Mouse (Mus musculus) naive thymus-derived CD4-positive, alpha-beta T cell, adult 2 months (primary cell): ENCODE measurements at regions not wholly inside any gene's neighbourhood (a gene's known extent, or its start where the extent isn't known, plus 50 kb on each side); places are given as distances from the start of the nearest gene placed in this dataset.
"Not testable (repeated sequence)": the region's sequence is repeated elsewhere in the genome, so short reads cannot be mapped to it uniquely, and the experiment has no call there.

ENCODE experiments used
- DNase-seq: peaks from one replicate; pipeline ENCODE4 v3.0.0-alpha.2; 2011; ENCODE audit warnings: low read depth

GRCm38 (mm10) chr17:27318969-27319695 is 114.9 kb upstream of the Lemd2 start:
- no peak for DNase-seq

DNA sequence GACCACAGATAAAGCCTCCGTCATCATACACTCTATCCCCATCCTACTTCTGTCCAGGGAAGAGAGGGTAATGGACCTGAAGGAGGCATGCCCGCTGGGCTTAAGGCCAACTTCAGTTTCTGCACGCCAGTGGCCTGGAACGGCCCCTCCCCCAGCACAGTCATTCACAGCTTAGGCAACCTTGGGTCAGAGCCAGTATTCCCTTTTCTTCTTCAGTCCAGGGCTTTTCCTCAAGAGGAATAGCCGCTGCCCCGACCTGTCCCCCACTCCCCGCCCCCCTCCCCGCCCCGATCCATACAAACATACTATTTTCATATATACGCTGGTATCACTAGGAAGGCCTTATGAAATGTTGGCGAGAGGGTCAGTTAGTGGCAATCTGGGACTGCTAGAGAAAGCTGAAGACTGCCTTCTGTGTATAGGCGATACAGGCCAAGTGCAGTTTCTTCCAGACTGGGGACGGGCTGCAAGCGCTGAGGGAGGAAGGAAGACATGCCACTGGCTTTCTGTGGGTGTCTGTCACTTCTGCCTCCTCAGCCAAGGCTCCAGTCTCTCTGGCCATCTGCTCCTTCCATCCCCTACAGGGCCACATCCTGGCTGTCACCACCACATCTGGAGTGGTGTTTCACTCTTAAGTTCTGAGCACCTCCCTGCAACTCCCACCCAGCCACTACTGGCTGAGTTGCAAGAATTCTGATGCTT is 113.5 kb upstream of the Lemd2 start:
- DNase-seq = no peak

DNA sequence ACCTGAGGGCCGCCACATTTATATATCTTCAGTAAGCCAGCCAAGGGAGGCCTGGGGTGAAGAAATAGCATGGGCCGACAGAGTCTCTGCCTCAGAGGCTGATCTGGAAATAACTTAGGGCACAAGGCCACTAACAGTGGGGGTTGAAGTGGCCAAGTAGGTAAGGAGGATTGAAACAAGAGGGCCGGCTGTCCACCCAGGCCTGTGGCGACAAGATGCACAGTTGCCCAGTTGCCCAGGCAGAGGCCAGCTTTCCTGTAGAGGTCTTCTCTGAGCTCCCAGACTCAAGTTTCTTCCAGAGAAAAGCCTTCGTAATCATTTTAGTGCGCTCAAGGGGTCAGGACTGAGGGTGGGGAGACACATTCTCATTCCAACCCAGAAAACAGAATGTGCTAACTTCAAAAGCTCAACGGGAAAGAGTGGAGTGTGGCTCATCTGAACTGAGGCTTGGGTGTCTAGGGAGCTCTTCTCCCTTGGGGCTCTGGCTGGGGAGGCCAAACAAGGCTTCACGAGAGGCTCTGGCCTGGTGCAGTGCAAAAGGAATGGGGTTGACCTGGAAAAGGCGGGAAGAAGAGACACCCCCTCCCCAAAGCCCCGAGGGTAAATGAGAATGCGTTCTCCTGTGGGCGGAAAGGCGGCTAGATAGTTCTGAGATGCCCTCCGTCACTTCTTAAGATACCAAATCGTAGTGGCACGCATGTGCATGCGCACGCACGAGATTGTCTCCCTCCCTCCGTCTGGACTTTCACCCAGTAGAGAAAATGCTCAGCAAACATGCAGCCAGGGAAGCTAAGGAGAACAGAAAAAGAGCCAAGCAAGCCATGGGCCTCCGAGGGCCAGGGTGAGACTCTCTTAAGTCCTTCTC is 112.7 kb upstream of the Lemd2 start:
- no peak for DNase-seq

DNA sequence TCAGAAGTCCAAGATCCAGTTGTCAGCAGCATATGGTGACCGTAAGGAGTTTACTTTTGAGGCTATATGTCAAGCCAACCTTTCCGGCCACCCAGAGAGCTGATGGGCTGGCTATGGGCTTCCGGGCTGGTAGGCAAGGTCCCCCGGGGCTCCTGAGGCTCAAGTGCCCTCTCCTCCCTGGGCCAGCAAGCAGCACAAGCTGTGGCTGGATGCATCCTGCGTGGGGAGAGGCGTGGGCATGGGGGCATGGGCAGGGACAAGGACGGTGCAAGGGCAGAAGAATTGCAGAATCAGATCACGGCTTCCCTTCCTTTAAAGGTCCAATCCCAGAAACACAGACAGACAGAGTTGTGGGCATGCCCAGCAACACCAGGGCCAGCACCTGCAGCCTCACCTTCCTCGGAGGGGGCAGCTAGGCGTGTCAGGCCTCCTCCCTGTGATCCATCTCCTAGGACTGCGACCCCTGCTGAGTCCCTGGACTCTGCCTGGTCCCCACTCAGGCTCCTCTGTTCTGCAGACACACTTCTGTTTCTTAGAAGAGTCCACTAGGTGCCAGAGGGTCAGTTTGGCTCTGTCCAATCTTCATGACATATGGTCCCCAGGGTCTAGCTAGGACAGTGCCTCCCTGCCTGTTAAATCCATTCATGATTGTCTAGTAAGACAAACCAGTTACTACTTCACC is 111.8 kb upstream of the Lemd2 start:
- no peak for DNase-seq

- DNase-seq = no peak
Observed at GRCm38 (mm10) chr17:27315428-27315827, 111.2 kb upstream of the Lemd2 start.

DNA sequence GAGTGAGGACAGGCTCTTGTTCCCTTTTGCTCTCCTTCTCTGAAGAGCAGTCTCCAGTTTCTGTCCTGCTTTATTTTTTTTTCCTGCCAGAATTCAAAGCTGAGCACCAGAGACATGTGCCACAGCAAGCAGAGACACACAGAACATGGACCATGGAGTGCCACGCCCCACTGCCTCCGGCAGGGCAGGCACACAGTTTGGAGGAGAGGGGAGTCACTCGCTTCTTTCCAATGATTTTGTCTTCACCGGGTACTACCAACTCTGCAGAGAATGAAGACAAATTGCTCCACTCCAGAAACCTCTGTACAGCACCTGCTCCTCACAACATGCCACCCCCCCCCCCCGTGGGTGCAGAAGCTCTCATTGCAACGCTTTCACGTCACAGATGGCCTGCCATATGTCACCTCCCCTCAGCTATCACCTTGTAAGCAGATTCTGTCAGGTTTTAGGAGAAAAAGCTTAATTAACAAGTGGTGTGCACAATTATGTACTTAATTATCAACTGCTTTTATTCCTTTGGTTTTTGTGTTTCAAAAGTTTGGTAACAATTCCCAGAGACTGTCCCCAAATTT is 110.6 kb upstream of the Lemd2 start:
- DNase-seq = no peak

GRCm38 (mm10) chr17:27308933-27309332 is 104.7 kb upstream of the Lemd2 start:
- DNase-seq = no peak

DNA sequence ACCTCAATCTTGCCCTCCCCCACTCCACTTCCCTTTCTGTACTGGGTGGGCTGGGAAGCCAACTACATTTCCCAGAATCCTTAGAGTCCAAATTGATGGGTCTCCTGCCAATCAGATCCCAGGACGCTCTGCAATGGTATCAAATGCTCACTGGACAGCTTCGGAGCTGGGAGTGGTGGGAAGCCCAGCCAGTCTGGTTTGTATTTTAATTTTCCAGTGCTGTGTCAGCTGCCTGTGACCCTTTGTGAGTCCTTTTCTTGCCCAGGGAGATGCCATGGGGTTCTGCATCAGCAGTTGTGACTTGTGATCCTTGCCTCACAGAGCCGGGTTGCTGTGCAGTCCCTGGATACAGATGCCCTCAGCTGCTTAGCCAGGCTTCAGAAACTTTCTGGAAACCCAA is 100.6 kb upstream of the Lemd2 start:
- no peak for DNase-seq

- no peak for DNase-seq
Observed at GRCm38 (mm10) chr17:27303633-27304479, 99.6 kb upstream of the Lemd2 start.

GRCm38 (mm10) chr17:27303061-27303460 is 98.8 kb upstream of the Lemd2 start:
- DNase-seq = no peak

GRCm38 (mm10) chr17:27301376-27301775 is 97.1 kb upstream of the Lemd2 start:
- DNase-seq = no peak

GRCm38 (mm10) chr17:27299297-27299696 is 95.0 kb upstream of the Lemd2 start:
- no peak for DNase-seq

DNA sequence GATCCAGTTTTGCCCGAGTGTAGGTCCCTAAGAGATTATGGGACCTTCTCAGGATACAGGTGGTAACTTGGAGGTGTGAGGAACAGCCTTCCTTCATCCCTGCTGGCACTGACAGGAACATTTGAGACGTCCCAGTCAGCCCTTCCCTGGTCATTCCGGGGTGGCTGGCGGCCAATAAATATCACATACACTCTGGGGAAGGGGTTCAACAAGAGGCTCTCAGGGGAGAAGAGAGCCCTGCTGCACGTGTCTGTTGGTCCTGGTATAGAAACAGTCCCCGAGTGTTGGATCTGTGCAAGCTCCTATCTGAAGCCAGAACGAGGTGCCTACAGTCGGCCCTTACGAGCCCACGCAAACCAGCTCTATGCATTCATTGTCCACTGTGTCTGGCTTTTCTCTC is 94.1 kb upstream of the Lemd2 start:
- DNase-seq = no peak

DNA sequence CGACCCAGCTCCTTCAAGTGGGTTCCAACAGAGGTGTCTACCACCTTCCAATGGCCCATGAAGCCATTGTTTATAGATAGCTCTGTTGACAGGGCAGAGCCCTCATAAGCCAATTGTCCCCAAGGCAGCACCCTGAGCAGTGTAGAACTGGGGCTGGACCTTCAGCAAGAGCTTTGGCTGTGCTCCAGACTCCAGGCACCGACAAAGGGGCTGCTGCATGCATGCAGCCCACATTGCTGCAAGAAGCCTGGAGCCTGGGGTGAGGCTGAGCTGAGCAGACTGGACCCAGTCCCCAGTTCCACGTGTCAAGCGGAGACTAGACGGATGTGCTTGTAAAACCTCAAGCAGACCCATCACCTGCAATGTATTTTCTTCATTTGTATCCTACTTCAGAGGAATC is 91.9 kb upstream of the Lemd2 start:
- no peak for DNase-seq

- DNase-seq = no peak
Observed at GRCm38 (mm10) chr17:27294208-27294604, 89.9 kb upstream of the Lemd2 start.

DNA sequence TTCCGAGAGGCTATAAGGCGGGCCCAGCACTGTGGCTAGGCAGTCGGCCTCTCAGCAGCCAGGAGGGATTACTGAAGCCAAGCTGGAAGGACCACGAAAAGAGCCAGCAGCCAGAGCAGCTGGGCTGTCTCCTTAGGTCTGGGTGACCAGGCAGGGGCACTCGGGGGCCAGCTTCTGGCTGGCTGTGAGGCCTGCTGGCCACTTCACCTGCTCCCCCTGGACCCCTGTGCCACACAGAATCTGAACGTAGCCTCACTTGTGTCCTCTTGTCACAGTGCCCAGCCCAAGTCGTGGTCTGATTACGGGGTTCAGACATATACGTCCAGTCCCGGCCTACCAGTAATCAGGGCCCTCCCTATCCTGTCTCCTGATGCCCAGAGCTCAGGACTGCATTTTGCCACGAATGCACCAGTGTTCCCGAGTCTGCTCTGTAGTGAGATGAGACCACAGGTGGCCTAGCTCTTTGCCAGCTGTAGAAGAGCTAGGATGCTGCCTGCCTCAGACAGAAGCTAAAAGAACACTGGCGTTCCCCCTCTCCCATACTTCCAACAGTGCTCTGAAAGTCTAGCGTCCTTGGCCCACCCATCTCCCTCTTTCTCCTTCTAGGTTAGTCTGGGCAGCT is 89.4 kb upstream of the Lemd2 start:
- DNase-seq = no peak

DNA sequence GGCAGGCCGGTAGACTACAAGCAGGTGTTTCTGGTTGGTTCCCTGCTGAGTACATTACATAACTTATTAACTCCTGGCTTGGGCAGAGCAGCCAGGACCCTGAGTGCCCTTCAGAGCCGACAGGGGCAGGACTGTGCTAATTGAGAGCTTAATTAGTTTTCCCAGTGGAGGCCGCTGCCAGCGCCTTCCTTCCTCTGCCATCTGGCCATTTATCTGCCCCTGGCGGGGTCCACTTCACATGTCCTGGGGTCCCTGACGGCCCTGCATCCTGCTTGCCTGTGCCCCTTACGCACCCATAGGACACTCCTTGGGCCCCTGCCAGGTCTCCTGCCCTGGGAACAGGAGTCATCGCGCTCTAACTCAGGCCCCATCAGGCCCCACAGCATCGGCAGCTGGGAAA is 87.4 kb upstream of the Lemd2 start:
- no peak for DNase-seq

DNA sequence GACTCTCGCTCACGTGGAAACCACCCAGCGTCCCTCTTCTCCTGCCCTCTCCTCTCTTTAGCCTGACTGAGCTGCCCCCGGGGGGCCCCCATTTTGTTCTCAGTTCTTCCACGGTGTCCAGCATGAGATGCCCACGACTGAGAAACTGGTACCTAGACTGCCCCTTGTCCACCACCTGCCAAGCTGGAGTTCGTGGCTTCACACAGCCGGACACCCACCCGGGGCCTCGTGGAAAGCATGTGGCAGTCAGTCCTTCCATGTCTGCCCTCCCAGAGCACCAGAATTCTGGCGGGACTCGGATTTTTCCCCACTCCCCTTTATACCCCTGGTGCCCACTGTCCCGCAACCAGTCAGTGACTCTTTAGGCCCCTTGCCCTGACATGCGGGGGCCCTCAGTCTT is 86.9 kb upstream of the Lemd2 start:
- DNase-seq = no peak

DNA sequence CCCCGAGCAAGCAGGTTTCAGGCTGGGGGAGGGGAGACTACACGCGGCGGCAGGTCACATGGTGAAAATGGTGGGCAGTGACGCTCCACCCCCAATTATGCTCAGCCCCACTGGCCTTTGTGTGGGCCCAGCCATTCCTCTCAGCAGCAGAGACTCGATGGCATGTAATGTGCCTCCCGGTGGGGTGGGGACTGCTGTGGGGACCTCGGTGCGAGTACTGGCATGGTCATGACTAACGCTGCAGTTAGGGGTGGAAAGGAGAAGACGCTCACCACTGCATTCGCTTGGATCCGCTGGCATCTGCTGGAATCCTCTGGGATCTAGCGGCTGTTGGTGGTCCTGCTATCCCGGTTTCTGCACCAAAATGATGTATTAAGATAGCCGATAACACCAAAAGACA is 86.0 kb upstream of the Lemd2 start:
- DNase-seq = no peak

- DNase-seq = not testable (repeated sequence)
Observed at GRCm38 (mm10) chr17:27289804-27290203, 85.5 kb upstream of the Lemd2 start.

DNA sequence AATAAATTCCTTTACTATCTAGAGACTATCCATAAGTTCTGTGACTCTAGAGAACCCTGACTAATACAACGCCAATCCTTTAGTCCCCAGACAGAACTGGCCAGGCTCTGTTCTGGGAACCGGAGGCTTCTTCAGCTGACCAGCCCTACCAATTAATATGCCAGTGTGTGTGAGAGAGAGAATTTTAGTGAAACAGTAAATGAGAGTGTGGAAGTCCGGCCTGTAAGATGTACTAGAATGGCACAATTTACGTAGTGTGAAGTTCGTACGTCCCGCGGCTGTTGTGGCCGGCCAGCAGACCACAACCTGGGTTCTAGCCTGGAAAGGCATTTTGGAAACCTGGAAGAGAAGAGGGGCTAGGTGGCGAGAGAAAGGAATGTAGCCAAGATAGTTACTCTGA is 83.7 kb upstream of the Lemd2 start:
- DNase-seq = not testable (repeated sequence)
